Mouse (Mus musculus) testis, adult 2 months (tissue): Measurements from ENCODE around the gene Trem3. TPM values are rescaled to one million over a fixed set of nuclear protein-coding genes. Genes with fewer than 3 reads are reported as not detected.
A peak's percentile ranks its signal among the peaks of the same experiment; 100 is the strongest.

Source experiments
- H3K27ac ChIP-seq: fragments of 200-500 bp; 2 replicates; pipeline ENCODE4 v1.5.1; 2012; ENCODE audit warnings: low read depth, low read length; ENCODE audit not compliant: control insufficient read depth, insufficient read depth
- H3K27me3 ChIP-seq: fragments of 200-500 bp; 2 replicates; pipeline ENCODE4 v1.6.1; 2012; ENCODE audit warnings: mild to moderate bottlenecking, low read length, moderate library complexity; ENCODE audit not compliant: control insufficient read depth, insufficient read depth
- H3K36me3 ChIP-seq: fragments of 200-500 bp; 2 replicates; pipeline ENCODE4 v1.6.1; 2012; ENCODE audit warnings: mild to moderate bottlenecking, low read length; ENCODE audit not compliant: control insufficient read depth, insufficient read depth
- H3K4me1 ChIP-seq: fragments of 200-500 bp; 2 replicates; pipeline ENCODE4 v1.6.1; 2012; ENCODE audit warnings: low read length; ENCODE audit not compliant: control insufficient read depth, insufficient read depth
- H3K4me3 ChIP-seq: fragments of 200-500 bp; 2 replicates; pipeline ENCODE4 v1.5.1; 2012; ENCODE audit warnings: low read depth, mild to moderate bottlenecking, low read length, moderate library complexity, mixed read lengths; ENCODE audit not compliant: control insufficient read depth
- CTCF ChIP-seq: fragments of 200-500 bp; IDR thresholded peaks from 2 replicates; pipeline ENCODE4 v1.5.1; 2012; ENCODE audit warnings: low read depth, mild to moderate bottlenecking, inconsistent platforms, low read length, moderate library complexity; ENCODE audit not compliant: control insufficient read depth, insufficient read depth, insufficient replicate concordance
- POLR2A ChIP-seq: fragments of 200-500 bp; IDR thresholded peaks from 2 replicates; pipeline ENCODE4 v1.6.1; 2012; ENCODE audit warnings: low read depth, mild to moderate bottlenecking, inconsistent platforms, low read length, moderate library complexity; ENCODE audit not compliant: control insufficient read depth
- polyA plus RNA-seq: library from polyadenylated mRNA; depleted of rRNA; stranded (reverse); fragments of >200 nt; gene quantifications from 2 replicates; pipeline ENCODE4 v1.2.3, GENCODE M21; 2012

Gene Trem3
- polyA plus RNA-seq, 1 experiment, result not detected

- Histone ChIP-seq H3K36me3 (no peaks in the 10 kb centered on the region), H3K4me1 (no peaks in the 10 kb centered on the region), H3K27me3 (no peaks in the 10 kb centered on the region), H3K4me3 (no peak overlapping the region), H3K27ac (no peak overlapping the region)
- TF ChIP-seq CTCF (no peak), POLR2A (no peak)
Measured at GRCm38 (mm10) chr17:48272598-48272997, 25.0 kb downstream of the Trem3 start.

- H3K4me3 ChIP-seq, result no peak overlapping the region
- H3K27me3 ChIP-seq, result no peaks in the 10 kb centered on the region
- H3K36me3 ChIP-seq, result no peaks in the 10 kb centered on the region
- TF ChIP-seq POLR2A (no peak), CTCF (no peak)
- H3K27ac ChIP-seq, result no peak overlapping the region
- H3K4me1 ChIP-seq, result no peaks in the 10 kb centered on the region
Measured at GRCm38 (mm10) chr17:48274098-48274497, 26.5 kb downstream of the Trem3 start.

- TF ChIP-seq CTCF, result peak; percentile 29; the same call in 1 of the 2 replicates
- no peak for TF ChIP-seq POLR2A
- Histone ChIP-seq H3K4me1 (no peaks in the 10 kb centered on the region), H3K27ac (no peak overlapping the region), H3K4me3 (no peak overlapping the region), H3K27me3 (no peaks in the 10 kb centered on the region), H3K36me3 (no peaks in the 10 kb centered on the region)
Measured at GRCm38 (mm10) chr17:48274885-48275284, 27.3 kb downstream of the Trem3 start.

- H3K27me3 ChIP-seq, result no peaks in the 10 kb centered on the region
- no peak overlapping the region for H3K27ac ChIP-seq
- H3K4me1 ChIP-seq, result no peaks in the 10 kb centered on the region
- TF ChIP-seq POLR2A (no peak), CTCF (no peak)
- no peak overlapping the region for H3K4me3 ChIP-seq
- H3K36me3 ChIP-seq, result no peaks in the 10 kb centered on the region
Measured at GRCm38 (mm10) chr17:48275736-48276135, 28.2 kb downstream of the Trem3 start.

- TF ChIP-seq POLR2A, result no peak
- TF ChIP-seq CTCF, result no peak
- no peak overlapping the region for H3K4me3 ChIP-seq
Measured at GRCm38 (mm10) chr17:48278381-48278780, 30.8 kb downstream of the Trem3 start.

GRCm38 (mm10) chr17:48279002-48279401 is 31.4 kb downstream of the Trem3 start:
- TF ChIP-seq POLR2A (no peak), CTCF (no peak)
- Histone ChIP-seq H3K27ac (no peak overlapping the region), H3K27me3 (no peaks in the 10 kb centered on the region), H3K4me3 (no peak overlapping the region), H3K4me1 (peaks cover 6% of the 10 kb centered on the region), H3K36me3 (no peaks in the 10 kb centered on the region)

More at GRCm38 (mm10) chr17:48278381-48278780, 30.8 kb downstream of the Trem3 start:
- Histone ChIP-seq H3K27ac (no peak overlapping the region), H3K36me3 (no peaks in the 10 kb centered on the region), H3K4me1 (peaks cover 6% of the 10 kb centered on the region), H3K27me3 (no peaks in the 10 kb centered on the region)

GRCm38 (mm10) chr17:48280943-48281738 is 33.6 kb downstream of the Trem3 start:
- H3K27ac ChIP-seq, result no peak overlapping the region
- no peak for TF ChIP-seq POLR2A
- peaks cover 6% of the 10 kb centered on the region for H3K4me1 ChIP-seq
- H3K36me3 ChIP-seq, result no peaks in the 10 kb centered on the region
- H3K4me3 ChIP-seq, result no peak overlapping the region
- H3K27me3 ChIP-seq, result no peaks in the 10 kb centered on the region
